Mouse (Mus musculus) stomach, embryonic 14.5 days (tissue): Measurements from ENCODE around the gene Mmp7. TPM values are rescaled to one million over a fixed set of nuclear protein-coding genes. Genes with fewer than 3 reads are reported as not detected.

Experiments
- ATAC-seq: fragments of 200-750 bp; cut with Nextera tagmentation; 2 replicates; pipeline ENCODE4 v1.8.0; 2017; ENCODE audit warnings: low read depth, moderate TSS enrichment; ENCODE audit not compliant: insufficient number of reproducible peaks, insufficient read depth, low FRiP score
- H3K27ac ChIP-seq: fragments of 300-500 bp; sonication (generic); 2 replicates; pipeline ENCODE4 v1.5.1; 2014; ENCODE audit warnings: mild to moderate bottlenecking, low read length, moderate library complexity, mixed read lengths
- H3K27me3 ChIP-seq: fragments of 300-500 bp; sonication (generic); 2 replicates; pipeline ENCODE4 v1.6.1; 2014; ENCODE audit warnings: low read length, control low read depth, mixed read lengths; ENCODE audit not compliant: control insufficient read depth, insufficient read depth
- H3K36me3 ChIP-seq: fragments of 300-500 bp; sonication (generic); 2 replicates; pipeline ENCODE4 v1.6.1; 2014; ENCODE audit warnings: mild to moderate bottlenecking, control low read depth, low read length, moderate library complexity, mixed read lengths; ENCODE audit not compliant: control insufficient read depth, insufficient read depth
- H3K4me1 ChIP-seq: fragments of 300-500 bp; sonication (generic); 2 replicates; pipeline ENCODE4 v1.6.1; 2014; ENCODE audit warnings: low read length, control low read depth, mixed read lengths; ENCODE audit not compliant: control insufficient read depth, insufficient read depth
- H3K4me2 ChIP-seq: fragments of 300-500 bp; sonication (generic); replicated peaks from 2 replicates; pipeline ENCODE4 v1.6.1; 2014; ENCODE audit warnings: low read depth, low read length, control low read depth
- H3K4me3 ChIP-seq: fragments of 300-500 bp; sonication (generic); 2 replicates; pipeline ENCODE4 v1.5.1; 2014; ENCODE audit warnings: low read depth, low read length, control low read depth
- H3K9ac ChIP-seq: fragments of 300-500 bp; sonication (generic); replicated peaks from 2 replicates; pipeline ENCODE4 v1.6.1; 2014; ENCODE audit warnings: low read depth, mild to moderate bottlenecking, control low read depth, low read length, moderate library complexity, mixed read lengths
- H3K9me3 ChIP-seq: fragments of 300-500 bp; sonication (generic); 2 replicates; pipeline ENCODE4 v1.6.1; 2016; ENCODE audit warnings: low read depth, low read length, control low read depth; ENCODE audit not compliant: control insufficient read depth
- whole genome bisulfite sequencing: fragments of 180-500 bp; shearing (Covaris S2); extraction: QIAGEN DNeasy Blood & Tissue Kit; methylation state at CpG from one replicate; pipeline ENCODE4 v1.1.7; 2014; 5-methylcytosine and 5-hydroxymethylcytosine counted together
- polyA plus RNA-seq: library from polyadenylated mRNA; unstranded; fragments of >200 nt; fragmentation: Nextera tagmentation; extraction: Ambion mirVana; gene quantifications from 2 replicates; pipeline ENCODE4 v1.2.1, GENCODE M21; 2014

Mmp7 gene
- polyA plus RNA-seq, 1 experiment from 2014 or later = 0.46 TPM

- Histone ChIP-seq H3K36me3 (no peaks in the 10 kb centered on the region), H3K27me3 (no peaks in the 10 kb centered on the region), H3K9me3 (no peaks in the 10 kb centered on the region), H3K4me2 (no peak overlapping the region), H3K9ac (no peak overlapping the region), H3K27ac (no peak overlapping the region), H3K4me1 (no peaks in the 10 kb centered on the region), H3K4me3 (no peak overlapping the region)
- ATAC-seq = no peak
- 79% methylated on average over 9 of the region's 9 CpGs for WGBS
These were observed 18.9 kb upstream of the Mmp7 start for GRCm38 (mm10) chr9:7672985-7673384.

- Histone ChIP-seq H3K27ac (no peak overlapping the region), H3K36me3 (no peaks in the 10 kb centered on the region), H3K4me3 (no peak overlapping the region), H3K4me1 (no peaks in the 10 kb centered on the region), H3K27me3 (no peaks in the 10 kb centered on the region), H3K4me2 (no peak overlapping the region), H3K9ac (no peak overlapping the region), H3K9me3 (no peaks in the 10 kb centered on the region)
- no peak for ATAC-seq
- WGBS = 74% methylated on average over 2 of the region's 2 CpGs
These were observed 13.6 kb upstream of the Mmp7 start for GRCm38 (mm10) chr9:7678154-7678837.

- Histone ChIP-seq H3K4me2 (no peak overlapping the region), H3K27me3 (no peaks in the 10 kb centered on the region), H3K4me1 (no peaks in the 10 kb centered on the region), H3K9me3 (no peaks in the 10 kb centered on the region), H3K9ac (no peak overlapping the region), H3K36me3 (no peaks in the 10 kb centered on the region), H3K27ac (no peak overlapping the region), H3K4me3 (no peak overlapping the region)
- 65% methylated on average over 9 of the region's 9 CpGs for WGBS
- no peak for ATAC-seq
These were observed 9.7 kb upstream of the Mmp7 start for GRCm38 (mm10) chr9:7682081-7682618.

GRCm38 (mm10) chr9:7686024-7686423 is 5.9 kb upstream of the Mmp7 start:
- 83% methylated on average over 2 of the region's 2 CpGs for WGBS
- H3K9me3 ChIP-seq = no peaks in the 10 kb centered on the region
- H3K27ac ChIP-seq = no peak overlapping the region
- no peaks in the 10 kb centered on the region for H3K36me3 ChIP-seq
- no peaks in the 10 kb centered on the region for H3K4me1 ChIP-seq
- no peaks in the 10 kb centered on the region for H3K27me3 ChIP-seq
- H3K4me3 ChIP-seq = no peak overlapping the region
- ATAC-seq = no peak
- no peak overlapping the region for H3K9ac ChIP-seq
- H3K4me2 ChIP-seq = no peak overlapping the region

- H3K4me2 ChIP-seq = no peak overlapping the region
- 42% methylated on average over 6 of the region's 6 CpGs for WGBS
- H3K4me1 ChIP-seq = no peaks in the 10 kb centered on the region
- H3K27me3 ChIP-seq = no peaks in the 10 kb centered on the region
- H3K27ac ChIP-seq = no peak overlapping the region
- H3K9me3 ChIP-seq = no peaks in the 10 kb centered on the region
- ATAC-seq = no peak
- no peak overlapping the region for H3K4me3 ChIP-seq
- no peaks in the 10 kb centered on the region for H3K36me3 ChIP-seq
- H3K9ac ChIP-seq = no peak overlapping the region
These were observed 2.1 kb upstream of the Mmp7 start for GRCm38 (mm10) chr9:7689799-7690198.

- Histone ChIP-seq H3K27ac (no peak overlapping the region), H3K4me2 (no peak overlapping the region), H3K9ac (no peak overlapping the region), H3K27me3 (no peaks in the 10 kb centered on the region), H3K4me3 (no peak overlapping the region), H3K36me3 (no peaks in the 10 kb centered on the region), H3K9me3 (no peaks in the 10 kb centered on the region), H3K4me1 (no peaks in the 10 kb centered on the region)
- no peak for ATAC-seq
- 82% methylated on average over 3 of the region's 3 CpGs for WGBS
These were observed 2.1 kb downstream of the Mmp7 start for GRCm38 (mm10) chr9:7693961-7694360.

- no peak overlapping the region for H3K4me3 ChIP-seq
- no peak overlapping the region for H3K4me2 ChIP-seq
- WGBS = 78% methylated on average over 3 of the region's 3 CpGs
- no peak overlapping the region for H3K9ac ChIP-seq
- no peaks in the 10 kb centered on the region for H3K9me3 ChIP-seq
- no peaks in the 10 kb centered on the region for H3K4me1 ChIP-seq
- no peak for ATAC-seq
- H3K27ac ChIP-seq = no peak overlapping the region
- H3K27me3 ChIP-seq = no peaks in the 10 kb centered on the region
- no peaks in the 10 kb centered on the region for H3K36me3 ChIP-seq
These were observed 3.8 kb downstream of the Mmp7 start for GRCm38 (mm10) chr9:7695646-7696045.

- no peak overlapping the region for H3K4me2 ChIP-seq
- no peak overlapping the region for H3K9ac ChIP-seq
- no peaks in the 10 kb centered on the region for H3K4me1 ChIP-seq
- H3K36me3 ChIP-seq = no peaks in the 10 kb centered on the region
- ATAC-seq = no peak
- 61% methylated on average over 6 of the region's 6 CpGs for WGBS
- H3K4me3 ChIP-seq = no peak overlapping the region
- no peak overlapping the region for H3K27ac ChIP-seq
- H3K27me3 ChIP-seq = no peaks in the 10 kb centered on the region
- H3K9me3 ChIP-seq = no peaks in the 10 kb centered on the region
These were observed 16.8 kb downstream of the Mmp7 start for GRCm38 (mm10) chr9:7708698-7709097.

GRCm38 (mm10) chr9:7711196-7711595 is 19.3 kb downstream of the Mmp7 start:
- no peak overlapping the region for H3K9ac ChIP-seq
- WGBS = 75% methylated on average over 4 of the region's 4 CpGs
- ATAC-seq = no peak
- H3K4me2 ChIP-seq = no peak overlapping the region
- H3K4me1 ChIP-seq = no peaks in the 10 kb centered on the region
- no peaks in the 10 kb centered on the region for H3K27me3 ChIP-seq
- no peak overlapping the region for H3K4me3 ChIP-seq
- H3K36me3 ChIP-seq = no peaks in the 10 kb centered on the region
- H3K27ac ChIP-seq = no peak overlapping the region
- H3K9me3 ChIP-seq = no peaks in the 10 kb centered on the region
